17 mouse cellular contexts compared by ENCODE assay signal in the genomic region with DNA sequence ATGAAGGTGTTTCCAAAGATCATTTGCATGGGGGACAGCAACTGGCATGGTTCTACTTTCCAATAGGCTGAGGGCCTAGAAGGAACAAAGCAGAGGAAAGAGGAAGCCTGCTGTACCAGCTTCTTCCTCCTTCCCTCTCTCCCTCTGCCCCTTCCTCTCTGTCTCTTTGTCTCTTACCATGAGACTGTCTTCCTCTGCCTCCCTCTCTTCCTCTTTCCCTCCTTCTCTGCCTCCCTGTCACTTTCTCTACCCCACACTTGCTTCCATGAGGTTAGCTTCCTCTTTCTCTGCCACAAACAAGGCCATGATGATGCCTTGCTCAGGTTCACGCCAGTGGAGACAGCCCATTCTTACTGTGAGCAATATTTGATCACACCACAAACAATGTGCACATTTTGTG.
"Had no signal": no experiment of that assay in that cellular context is flagged by ENCODE, and none has a peak within 500 bp of the region (broad histone marks: within the 10 kb centered on the region; RNA-seq: fewer than 3 reads in every experiment).

No protein-coding gene starts in this region.

- H3K9ac ChIP-seq: limb, embryonic 15.5 days; liver, embryonic 12.5 days; lung, embryonic 15.5 days; neural tube, embryonic 12.5 days; stomach, embryonic 15.5 days had no signal

- H3K27me3 ChIP-seq: limb, embryonic 15.5 days; liver, embryonic 12.5 days; lung, embryonic 15.5 days; neural tube, embryonic 12.5 days; stomach, embryonic 15.5 days had no signal

- H3K36me3 ChIP-seq: limb, embryonic 15.5 days; liver, embryonic 12.5 days; lung, embryonic 15.5 days; neural tube, embryonic 12.5 days; stomach, embryonic 15.5 days had no signal

- H3K4me2 ChIP-seq: limb, embryonic 15.5 days; liver, embryonic 12.5 days; lung, embryonic 15.5 days; neural tube, embryonic 12.5 days; stomach, embryonic 15.5 days had no signal

- H3K4me1 ChIP-seq: limb, embryonic 15.5 days; liver, embryonic 12.5 days; neural tube, embryonic 12.5 days; stomach, embryonic 15.5 days had no signal

- H3K27ac ChIP-seq: limb, embryonic 15.5 days; liver, embryonic 12.5 days; lung, embryonic 15.5 days; macrophage; neural tube, embryonic 12.5 days; stomach, embryonic 15.5 days had no signal

- DNase-seq: kidney, adult 2 months; kidney, postnatal 25 days; layer of hippocampus, adult 9-11 months; layer of hippocampus, postnatal 36 days; lung, postnatal 14 days; midbrain, embryonic 14.5 days; retina, postnatal 1 day; right cerebral cortex, postnatal 4 days; spleen, adult 18-20 months; thymus, adult 2 months; thymus, postnatal 36 days had no signal

- ATAC-seq: liver, embryonic 12.5 days had no signal

- H3K9me3 ChIP-seq: limb, embryonic 15.5 days; liver, embryonic 12.5 days; lung, embryonic 15.5 days; neural tube, embryonic 12.5 days; stomach, embryonic 15.5 days had no signal

- H3K4me3 ChIP-seq: limb, embryonic 15.5 days; liver, embryonic 12.5 days; lung, embryonic 15.5 days; neural tube, embryonic 12.5 days; stomach, embryonic 15.5 days had no signal
